Mouse (Mus musculus): Measurements from ENCODE around the gene Tmem131l. TPM values are rescaled to one million over a fixed set of nuclear protein-coding genes. Genes with fewer than 3 reads are reported as not detected.

Tmem131l gene
- polyA plus RNA-seq (2012; rRNA removed): 16.7 and 19.9 TPM in 2 replicates

DNA sequence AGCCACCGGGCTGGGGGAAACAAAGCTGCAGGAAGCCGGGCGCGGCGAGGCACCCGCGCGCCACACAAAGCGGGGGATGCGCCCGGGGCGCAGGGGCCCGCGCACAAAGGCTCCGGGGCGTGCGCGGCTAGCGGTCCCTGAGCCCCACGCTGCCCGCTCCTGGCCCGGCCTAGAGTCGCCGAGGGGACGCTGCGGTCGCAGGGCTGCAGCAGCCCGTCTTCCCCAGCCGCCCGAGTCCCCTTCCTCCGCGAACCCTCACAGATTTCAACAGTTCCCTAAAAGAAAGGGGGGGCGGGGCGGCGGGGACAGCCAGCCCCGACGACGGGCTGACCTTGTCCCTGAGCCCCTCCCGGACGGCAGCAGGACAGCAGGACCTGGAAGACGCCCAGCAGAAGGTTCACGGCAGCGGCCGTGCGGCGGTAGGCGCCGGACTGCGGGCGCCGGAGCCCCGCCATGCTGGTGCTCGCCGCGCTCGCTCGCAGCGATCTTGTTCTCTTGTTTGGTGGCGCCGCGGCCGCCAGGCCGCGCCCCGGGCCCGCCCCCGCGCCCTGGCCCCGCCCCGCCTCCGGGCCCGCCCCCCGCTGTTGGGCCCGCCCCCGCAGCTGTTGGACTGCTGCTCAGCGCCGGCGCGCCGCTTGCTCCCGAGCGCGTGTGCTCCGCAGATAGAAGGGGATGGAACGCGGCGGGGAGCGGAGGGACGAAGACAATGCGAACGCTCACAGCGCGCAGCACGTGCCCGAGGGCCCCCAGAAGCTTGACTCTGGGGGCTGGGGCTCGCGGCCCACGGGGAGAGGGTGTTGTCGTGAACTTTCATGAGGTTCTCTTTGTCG, at the start of gene Tmem131l:
Gene Tmem131l (minus strand): TSS at position 530 of the 830 bp plus-strand sequence.

Other genes starting within 250 kb of the Tmem131l start
- gene Tlr2, start 198.4 kb downstream of the Tmem131l start, polyA plus RNA-seq (2012; rRNA removed): 2.2 and 2.7 TPM in 2 replicates
- gene Mnd1, start 115.6 kb upstream of the Tmem131l start, polyA plus RNA-seq (2012; rRNA removed): 3.2 and 3.7 TPM in 2 replicates
- gene Gm6525, start 133.9 kb upstream of the Tmem131l start, polyA plus RNA-seq (2012; rRNA removed): 0.17 and 0.28 TPM in 2 replicates

Measured in liver, embryonic 18 days (tissue).